Mouse (Mus musculus) embryonic facial prominence, embryonic 12.5 days (tissue): ENCODE measurements around the gene Commd7. TPM values are rescaled to one million over a fixed set of nuclear protein-coding genes. Genes with fewer than 3 reads are reported as not detected.

ENCODE experiments used
- ATAC-seq: fragments of 200-750 bp; cut with Nextera tagmentation; 2 replicates; pipeline ENCODE4 v1.8.0; 2017; ENCODE audit not compliant: insufficient number of reproducible peaks, insufficient read depth, low FRiP score, low TSS enrichment
- H3K27ac ChIP-seq: fragments of 300-500 bp; sonication (generic); 2 replicates; pipeline ENCODE4 v1.5.1; 2016; ENCODE audit warnings: mild to moderate bottlenecking
- H3K27me3 ChIP-seq: fragments of 300-500 bp; sonication (generic); 2 replicates; pipeline ENCODE4 v1.6.1; 2016; ENCODE audit warnings: mild to moderate bottlenecking, moderate library complexity
- H3K36me3 ChIP-seq: fragments of 300-500 bp; sonication (generic); 2 replicates; pipeline ENCODE4 v1.6.1; 2016; ENCODE audit warnings: mild to moderate bottlenecking
- H3K4me1 ChIP-seq: fragments of 300-500 bp; sonication (generic); 2 replicates; pipeline ENCODE4 v1.6.1; 2016
- H3K4me2 ChIP-seq: fragments of 300-500 bp; sonication (generic); replicated peaks from 2 replicates; pipeline ENCODE4 v1.6.1; 2016; ENCODE audit warnings: mild to moderate bottlenecking, moderate library complexity
- H3K4me3 ChIP-seq: fragments of 300-500 bp; sonication (generic); 2 replicates; pipeline ENCODE4 v1.5.1; 2016; ENCODE audit warnings: mild to moderate bottlenecking
- H3K9ac ChIP-seq: fragments of 300-500 bp; sonication (generic); 2 replicates; pipeline ENCODE4 v1.6.1; 2016; ENCODE audit warnings: mild to moderate bottlenecking, moderate library complexity
- H3K9me3 ChIP-seq: fragments of 300-500 bp; sonication (generic); 2 replicates; pipeline ENCODE4 v1.6.1; 2016; ENCODE audit warnings: mild to moderate bottlenecking, moderate library complexity
- WGBS: fragments of 180-500 bp; shearing (Covaris S2); methylation state at CpG from one replicate; pipeline ENCODE4 v1.1.7; 2016; 5-methylcytosine and 5-hydroxymethylcytosine counted together
- polyA plus RNA-seq: library from polyadenylated mRNA; unstranded; fragments of >200 nt; fragmentation: Nextera tagmentation; extraction: Ambion mirVana; gene quantifications from 2 replicates; pipeline ENCODE4 v1.2.1, GENCODE M21; 2016

Commd7 gene
- polyA plus RNA-seq, 1 experiment from 2014 or later = 73.0 TPM

DNA sequence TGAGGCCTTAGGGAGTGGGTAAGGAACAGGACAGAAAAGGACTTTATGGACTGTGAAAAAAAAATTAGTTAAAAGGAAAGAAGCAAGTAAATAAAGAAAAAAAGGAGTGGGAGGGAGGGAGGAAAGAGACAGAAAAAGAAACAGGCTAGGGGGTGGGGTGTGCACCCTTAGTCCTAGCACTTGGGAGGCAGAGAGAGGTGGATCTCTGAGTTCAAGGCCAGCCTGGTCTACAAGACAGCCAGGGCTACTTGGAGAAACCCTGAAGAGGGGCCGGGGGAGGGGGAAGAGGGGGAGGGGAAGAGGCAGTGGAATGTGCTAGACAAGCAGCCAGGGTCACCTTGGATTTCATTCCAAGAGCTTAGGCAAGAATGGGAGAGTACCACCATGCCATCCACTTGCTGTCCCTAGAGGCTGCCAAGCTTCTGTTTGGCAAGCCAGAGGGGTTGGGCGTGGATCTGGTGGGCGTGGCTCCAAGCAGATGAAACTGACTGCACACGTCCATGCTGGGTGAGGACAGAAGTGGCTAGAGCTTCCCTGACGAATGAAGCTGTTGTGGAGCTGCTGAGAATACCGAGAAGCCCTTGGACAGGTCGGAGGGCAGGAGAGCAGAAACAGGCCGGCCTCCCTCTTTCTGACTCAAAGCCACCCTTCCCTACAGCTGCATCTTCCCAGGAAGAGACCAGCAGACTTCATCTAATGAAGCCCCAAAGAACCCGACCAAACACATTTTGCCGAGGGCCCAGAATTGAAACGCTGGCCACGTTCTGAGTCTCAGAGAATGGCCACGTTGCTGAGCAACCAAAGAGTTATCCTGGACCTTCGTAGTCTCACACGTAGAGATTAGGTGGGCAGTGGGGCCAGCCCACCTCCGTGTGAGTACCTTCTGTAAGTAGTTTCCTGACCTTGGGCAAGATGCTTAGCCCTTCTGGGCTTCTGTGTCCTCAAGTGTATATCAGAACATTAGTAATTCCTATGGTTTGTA is 31.6 kb downstream of the Commd7 start:
- no peak for ATAC-seq
- no peak overlapping the region for H3K9ac ChIP-seq
- H3K27me3 ChIP-seq = no peaks in the 10 kb centered on the region
- H3K27ac ChIP-seq = no peak overlapping the region
- no peak overlapping the region for H3K4me2 ChIP-seq
- H3K4me3 ChIP-seq = no peak overlapping the region
- 63% methylated on average over 16 of the region's 16 CpGs for WGBS
- peaks cover 5% of the 10 kb centered on the region; the same call in 1 of the 2 replicates for H3K4me1 ChIP-seq
- no peaks in the 10 kb centered on the region for H3K36me3 ChIP-seq
- H3K9me3 ChIP-seq = no peaks in the 10 kb centered on the region

GRCm38 (mm10) chr2:153600021-153600666 is 32.4 kb downstream of the Commd7 start:
- Histone ChIP-seq H3K9ac (peak overlapping the region; percentile 21), H3K27me3 (no peaks in the 10 kb centered on the region), H3K9me3 (no peaks in the 10 kb centered on the region), H3K4me1 (peaks cover 5% of the 10 kb centered on the region; the same call in 1 of the 2 replicates), H3K4me3 (no peak overlapping the region), H3K4me2 (no peak overlapping the region), H3K27ac (no peak overlapping the region), H3K36me3 (no peaks in the 10 kb centered on the region)
- 59% methylated on average over 6 of the region's 6 CpGs for WGBS
- ATAC-seq = no peak

- Histone ChIP-seq H3K4me2 (no peak overlapping the region), H3K36me3 (no peaks in the 10 kb centered on the region), H3K27me3 (no peaks in the 10 kb centered on the region), H3K4me3 (no peak overlapping the region), H3K9me3 (no peaks in the 10 kb centered on the region), H3K27ac (no peak overlapping the region), H3K4me1 (peaks cover 9% of the 10 kb centered on the region; the same call in 1 of the 2 replicates), H3K9ac (no peak overlapping the region)
- 71% methylated on average over 4 of the region's 4 CpGs for WGBS
- no peak for ATAC-seq
Observed at GRCm38 (mm10) chr2:153597626-153598025, 35.0 kb downstream of the Commd7 start.

DNA sequence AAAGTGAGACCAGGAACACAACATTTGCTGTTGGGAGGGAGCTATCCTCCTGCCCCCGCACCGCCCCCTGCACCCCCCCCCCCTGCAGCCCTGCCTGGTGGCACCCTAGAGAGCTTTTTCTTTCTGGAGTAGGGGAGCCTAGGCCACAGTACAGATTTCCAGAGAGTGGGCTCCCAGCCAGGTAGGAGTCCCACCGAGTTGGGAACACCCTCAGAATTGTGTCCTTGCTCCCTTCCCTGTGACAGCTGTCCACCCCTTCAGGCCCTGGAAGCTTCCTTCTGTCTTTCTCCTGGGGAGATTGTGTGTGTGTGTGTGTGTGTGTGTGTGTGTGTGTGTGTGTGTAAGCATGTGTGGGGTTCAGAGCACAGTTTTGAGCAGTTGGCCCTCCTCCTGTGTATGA is 35.6 kb downstream of the Commd7 start:
- H3K27ac ChIP-seq = no peak overlapping the region
- no peak overlapping the region for H3K9ac ChIP-seq
- H3K36me3 ChIP-seq = no peaks in the 10 kb centered on the region
- ATAC-seq = no peak
- no peak overlapping the region for H3K4me3 ChIP-seq
- H3K9me3 ChIP-seq = no peaks in the 10 kb centered on the region
- H3K27me3 ChIP-seq = no peaks in the 10 kb centered on the region
- no peak overlapping the region for H3K4me2 ChIP-seq
- 70% methylated on average over 3 of the region's 3 CpGs for WGBS
- H3K4me1 ChIP-seq = peaks cover 9% of the 10 kb centered on the region; the same call in 1 of the 2 replicates

DNA sequence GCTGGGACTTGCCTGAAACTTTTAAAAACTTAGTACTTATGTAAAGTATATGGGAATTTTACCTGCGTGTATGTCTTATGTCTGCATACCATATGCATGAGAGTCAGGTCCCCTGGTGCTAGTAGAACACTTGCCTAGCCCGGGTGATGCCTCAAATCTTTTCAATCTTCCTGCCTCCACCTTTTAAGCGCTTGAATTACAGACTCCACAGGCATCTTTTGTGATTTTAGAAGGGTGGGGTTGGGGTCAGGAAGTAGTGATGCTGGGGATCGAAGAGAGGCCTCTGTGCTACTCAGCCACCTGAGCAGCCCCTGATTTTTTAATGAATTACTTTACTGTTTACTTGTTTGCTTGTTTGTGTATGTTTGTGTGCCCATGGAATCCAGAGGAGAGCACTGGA is 37.6 kb downstream of the Commd7 start:
- Histone ChIP-seq H3K4me3 (no peak overlapping the region), H3K27me3 (no peaks in the 10 kb centered on the region), H3K4me1 (peaks cover 4% of the 10 kb centered on the region; the same call in 1 of the 2 replicates), H3K4me2 (no peak overlapping the region), H3K9me3 (no peaks in the 10 kb centered on the region), H3K27ac (no peak overlapping the region), H3K36me3 (no peaks in the 10 kb centered on the region), H3K9ac (no peak overlapping the region)
- no peak for ATAC-seq
- 65% methylated on average over 4 of the region's 4 CpGs for WGBS

- 42% methylated on average over 9 of the region's 9 CpGs for WGBS
- Histone ChIP-seq H3K9me3 (no peaks in the 10 kb centered on the region), H3K36me3 (no peaks in the 10 kb centered on the region), H3K4me2 (no peak overlapping the region), H3K27ac (no peak overlapping the region), H3K4me3 (no peak overlapping the region), H3K27me3 (no peaks in the 10 kb centered on the region), H3K9ac (no peak overlapping the region), H3K4me1 (peaks cover 4% of the 10 kb centered on the region; the same call in 1 of the 2 replicates)
- no peak for ATAC-seq
Observed at GRCm38 (mm10) chr2:153593186-153593585, 39.4 kb downstream of the Commd7 start.

GRCm38 (mm10) chr2:153592056-153593014 is 40.2 kb downstream of the Commd7 start:
- no peaks in the 10 kb centered on the region for H3K36me3 ChIP-seq
- no peak overlapping the region for H3K27ac ChIP-seq
- no peaks in the 10 kb centered on the region for H3K27me3 ChIP-seq
- H3K9ac ChIP-seq = no peak overlapping the region
- no peak for ATAC-seq
- H3K4me2 ChIP-seq = no peak overlapping the region
- 78% methylated on average over 8 of the region's 8 CpGs for WGBS
- peaks cover 4% of the 10 kb centered on the region; the same call in 1 of the 2 replicates for H3K4me1 ChIP-seq
- H3K4me3 ChIP-seq = no peak overlapping the region
- no peaks in the 10 kb centered on the region for H3K9me3 ChIP-seq

DNA sequence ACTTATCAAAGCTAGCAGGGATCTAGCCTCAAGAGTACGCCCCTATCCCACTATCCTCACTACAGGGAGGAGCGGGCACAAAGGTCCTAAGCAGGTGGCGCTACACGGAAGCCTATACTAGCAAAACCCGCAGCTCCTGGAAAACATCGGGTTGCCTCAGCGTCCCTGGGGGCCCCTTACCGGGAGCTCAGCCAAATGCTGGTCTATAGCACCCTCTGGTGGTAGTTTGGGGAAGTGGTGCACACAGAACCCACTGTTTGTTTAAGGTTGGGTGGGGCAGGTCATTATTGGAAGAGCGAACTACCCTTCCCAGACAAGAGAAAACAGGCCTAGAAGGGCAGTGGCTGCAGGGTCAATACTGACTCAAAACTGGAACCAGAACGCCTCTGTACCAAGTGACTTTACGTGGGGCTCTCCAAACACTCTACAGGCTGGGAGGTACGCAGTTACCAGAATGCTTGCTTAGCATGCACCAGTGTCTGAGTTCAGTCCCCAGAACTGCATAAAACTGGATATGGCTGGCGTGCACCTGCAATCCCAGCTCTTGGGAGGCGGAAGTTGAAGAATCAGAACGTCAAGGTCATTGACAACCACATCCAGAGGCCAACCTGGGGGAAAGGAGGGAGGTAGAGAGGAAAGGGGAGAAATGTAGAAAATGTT is 45.9 kb downstream of the Commd7 start:
- WGBS = 11% methylated on average over 15 of the region's 15 CpGs
- H3K4me2 ChIP-seq = peak overlapping the region; percentile 38

DNA sequence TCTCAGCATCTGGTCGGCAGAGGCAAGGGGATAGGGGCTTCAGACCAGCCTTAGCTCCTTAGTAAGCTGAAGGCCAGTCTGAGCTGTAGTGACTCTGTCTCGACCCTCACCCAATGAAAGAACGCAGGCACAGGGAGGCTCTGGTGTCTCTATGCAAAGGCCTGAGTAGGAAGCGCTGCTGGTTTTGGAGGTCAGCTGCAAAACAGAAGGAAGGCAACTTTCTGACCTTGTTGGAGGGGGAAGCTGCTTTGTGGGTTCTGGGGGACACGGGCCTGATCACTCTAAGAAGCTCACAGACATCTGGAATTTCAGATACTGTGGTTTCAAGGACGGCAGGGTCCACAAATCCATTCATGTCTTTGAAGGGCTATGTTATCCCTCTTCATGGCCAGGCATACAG is 46.6 kb downstream of the Commd7 start:
- Histone ChIP-seq H3K36me3 (no peaks in the 10 kb centered on the region), H3K4me1 (peaks cover 7% of the 10 kb centered on the region; the same call in 1 of the 2 replicates), H3K9ac (no peak overlapping the region), H3K4me3 (no peak overlapping the region), H3K27me3 (no peaks in the 10 kb centered on the region), H3K9me3 (no peaks in the 10 kb centered on the region), H3K4me2 (peak overlapping the region; percentile 38; the same call in 1 of the 2 replicates), H3K27ac (no peak overlapping the region)
- ATAC-seq = no peak
- 64% methylated on average over 6 of the region's 6 CpGs for WGBS

More for the DNA sequence above, 45.9 kb downstream of the Commd7 start:
- Histone ChIP-seq H3K27ac (no peak overlapping the region), H3K9ac (no peak overlapping the region), H3K27me3 (no peaks in the 10 kb centered on the region), H3K36me3 (no peaks in the 10 kb centered on the region), H3K4me1 (peaks cover 7% of the 10 kb centered on the region; the same call in 1 of the 2 replicates), H3K4me3 (no peak overlapping the region), H3K9me3 (no peaks in the 10 kb centered on the region)
- ATAC-seq = peak; percentile 50; the same call in 1 of the 2 replicates

- Histone ChIP-seq H3K4me2 (no peak overlapping the region), H3K36me3 (no peaks in the 10 kb centered on the region), H3K9me3 (no peaks in the 10 kb centered on the region), H3K4me1 (peaks cover 7% of the 10 kb centered on the region; the same call in 1 of the 2 replicates), H3K4me3 (no peak overlapping the region), H3K27me3 (no peaks in the 10 kb centered on the region), H3K27ac (no peak overlapping the region), H3K9ac (no peak overlapping the region)
- no peak for ATAC-seq
- 51% methylated on average over 4 of the region's 4 CpGs for WGBS
Observed at GRCm38 (mm10) chr2:153584396-153584795, 48.2 kb downstream of the Commd7 start.
